Mouse (Mus musculus) activated CD4-positive, CD25-positive, alpha-beta regulatory T cell, adult 4 months (primary cell): ENCODE measurements around the gene Hikeshi. TPM values are rescaled to one million over a fixed set of nuclear protein-coding genes. Genes with fewer than 3 reads are reported as not detected.

Experiments used
- ATAC-seq: one replicate; pipeline ENCODE4 v1.8.0; 2017
- polyA plus RNA-seq, 2 experiments: library from polyadenylated mRNA; unstranded; fragments of 100-300 nt; shearing (Covaris generic); gene quantifications; one replicate each; pipeline ENCODE4 v1.2.1; 2017

Hikeshi gene
- polyA plus RNA-seq, result 100 to 1,000 TPM in 1 of 2 experiments, 10 to 100 TPM in 1; 89.3 to 115 TPM

GRCm38 (mm10) chr7:89940571-89941463, at the start of gene Hikeshi:
TSS of gene Hikeshi (minus strand) at chr7:89941204.
- peak; percentile 99 for ATAC-seq

DNA sequence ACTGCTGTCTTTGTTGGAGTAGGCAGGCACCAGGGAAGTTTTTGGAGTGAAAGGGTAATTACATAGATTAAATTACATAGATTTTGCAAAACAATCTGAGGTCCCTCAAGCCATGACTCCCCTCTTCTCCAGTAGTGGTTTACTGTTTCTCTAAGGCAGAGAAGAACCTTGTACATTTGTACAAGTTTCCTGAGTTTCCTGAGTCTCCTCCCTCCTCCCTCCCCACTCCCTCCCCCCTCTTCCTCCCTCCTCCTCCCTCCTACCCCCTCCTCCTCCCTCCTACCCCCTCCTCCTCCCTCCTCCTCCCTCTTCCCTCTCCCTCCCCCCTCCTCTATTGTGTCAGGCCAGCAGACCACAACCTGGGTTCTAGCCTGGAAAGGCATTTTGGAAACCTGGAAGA, 43.4 kb upstream of the Hikeshi start:
- ATAC-seq, result no peak

DNA sequence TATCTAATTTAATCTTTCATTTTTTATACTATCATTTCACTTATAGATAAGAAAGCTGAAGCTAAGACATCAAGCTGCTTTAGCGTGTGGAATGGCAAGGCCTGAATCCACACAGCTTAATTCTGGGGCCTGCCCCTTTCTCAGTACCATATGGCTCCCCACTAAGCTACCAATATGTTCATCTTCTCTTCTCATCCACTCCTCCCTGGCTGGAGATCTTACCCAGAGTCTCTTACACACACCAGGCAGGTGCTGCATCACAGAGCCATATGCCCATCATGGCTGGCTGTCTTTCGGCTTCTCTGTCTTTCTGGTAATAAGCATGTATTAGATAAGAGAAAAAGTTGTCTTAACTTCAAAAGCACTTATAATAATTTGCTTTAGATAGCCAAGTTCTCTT, 42.4 kb upstream of the Hikeshi start:
- ATAC-seq, result no peak

GRCm38 (mm10) chr7:89981557-89981956, 40.6 kb upstream of the Hikeshi start:
- peak; percentile 0 for ATAC-seq

DNA sequence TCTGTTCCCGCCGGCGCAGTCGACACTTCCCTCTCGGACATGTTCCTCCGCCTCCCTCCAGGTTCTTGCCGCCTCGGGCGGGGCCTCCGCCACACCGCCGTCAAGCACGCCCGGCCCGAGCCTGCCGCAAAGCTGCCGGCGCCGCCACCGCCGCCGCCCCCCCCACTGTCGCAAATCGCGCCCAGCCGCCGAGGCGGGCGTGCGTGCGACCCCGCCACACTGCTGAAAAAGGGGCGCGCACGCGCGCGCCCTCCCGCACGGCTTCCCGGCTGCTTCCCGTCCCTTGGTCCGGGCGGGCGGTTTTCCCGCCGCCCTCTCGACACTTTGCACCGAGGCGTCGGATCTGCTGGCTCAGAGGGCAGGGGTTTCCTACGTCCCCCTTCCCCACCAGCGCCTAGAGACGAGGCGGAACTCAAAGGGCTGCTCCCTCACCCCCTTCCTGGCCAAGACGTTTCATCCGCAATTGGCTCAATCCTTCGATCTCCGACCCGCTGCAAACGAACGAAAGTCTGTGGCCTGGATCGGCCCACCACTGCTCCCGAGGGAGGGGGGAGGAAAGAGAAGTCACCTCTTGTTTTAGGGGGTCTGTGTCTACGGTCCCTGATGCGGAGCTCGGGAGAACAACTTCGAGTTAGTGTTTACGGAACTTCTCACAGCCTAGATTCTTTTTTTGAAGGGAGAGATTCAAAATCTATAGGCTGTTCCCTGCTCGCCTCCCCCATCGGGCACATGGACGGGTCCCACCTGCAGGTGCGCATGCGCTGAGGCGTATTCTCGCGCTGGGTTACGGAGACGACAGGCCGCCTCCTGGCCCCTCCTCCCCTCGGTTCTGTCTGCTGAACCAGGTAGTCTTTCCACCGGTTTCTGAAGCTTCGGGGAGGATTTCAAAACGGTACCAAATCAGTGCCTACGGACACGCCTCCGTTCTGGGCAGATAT, 39.8 kb upstream of the Hikeshi start, which contains the start of gene Eed:
Gene Eed (minus strand): TSS at position 499 of the 938 bp plus-strand sequence.
- ATAC-seq, result peak; percentile 80

DNA sequence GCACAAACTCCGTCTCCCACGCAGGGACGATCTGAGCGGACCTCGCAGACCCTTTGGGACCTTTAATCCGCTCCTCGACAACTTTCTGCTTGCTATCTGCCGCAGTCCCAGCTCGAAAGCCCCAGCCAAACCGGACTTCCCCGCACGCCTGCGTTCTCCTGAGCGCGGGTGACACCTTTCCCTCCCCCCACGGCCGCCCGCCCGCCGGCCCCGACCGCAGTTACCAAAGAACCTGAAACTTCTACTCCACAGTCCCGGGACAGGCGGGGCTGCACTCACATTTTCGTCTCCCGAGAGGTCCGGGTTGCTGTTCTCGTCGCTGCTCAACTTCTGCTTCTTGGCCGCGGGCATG, 39.1 kb upstream of the Hikeshi start:
- ATAC-seq, result peak; percentile 28

GRCm38 (mm10) chr7:89979432-89980130, 38.6 kb upstream of the Hikeshi start:
- ATAC-seq, result no peak

DNA sequence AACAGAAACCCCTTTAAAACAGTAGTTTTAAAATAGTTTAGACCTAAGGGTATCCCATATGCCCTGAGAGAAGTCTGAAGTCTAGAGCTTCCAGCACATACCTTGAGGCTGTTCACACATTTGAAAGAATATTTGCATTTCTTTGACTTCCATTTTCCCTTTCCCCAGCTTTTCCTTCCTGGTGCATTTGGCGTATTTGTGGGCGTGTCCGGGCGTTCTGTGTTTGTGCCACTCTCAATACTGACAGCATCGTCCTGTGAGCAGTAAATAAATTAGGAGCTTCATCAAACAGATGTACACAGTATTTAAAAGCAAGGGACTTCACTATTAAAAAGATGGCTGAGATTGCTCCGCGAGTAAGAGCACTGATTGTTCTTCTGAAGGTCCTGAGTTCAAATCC, 35.8 kb upstream of the Hikeshi start:
- no peak for ATAC-seq

- no peak for ATAC-seq
Observed at GRCm38 (mm10) chr7:89975571-89975970, 34.6 kb upstream of the Hikeshi start.

DNA sequence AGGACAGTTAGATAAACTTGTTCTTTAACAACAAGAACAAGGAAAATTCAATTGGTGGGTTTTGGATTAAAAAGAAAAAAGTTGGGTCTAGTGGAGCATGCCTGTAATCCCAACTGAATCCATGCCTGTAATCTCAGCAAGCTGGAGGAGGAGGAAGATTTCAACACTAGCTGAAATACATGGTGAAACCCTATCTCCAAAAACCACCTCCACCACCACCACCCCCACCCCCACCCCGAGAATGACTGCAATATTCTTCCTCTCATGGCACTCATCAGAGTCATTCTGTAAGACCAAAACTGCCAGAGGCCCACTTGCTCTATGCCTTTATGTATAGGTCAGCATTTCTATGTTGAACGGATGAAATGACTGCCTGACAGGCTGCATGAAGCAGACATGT, 26.2 kb upstream of the Hikeshi start:
- no peak for ATAC-seq

- no peak for ATAC-seq
Observed at GRCm38 (mm10) chr7:89966771-89967170, 25.8 kb upstream of the Hikeshi start.

DNA sequence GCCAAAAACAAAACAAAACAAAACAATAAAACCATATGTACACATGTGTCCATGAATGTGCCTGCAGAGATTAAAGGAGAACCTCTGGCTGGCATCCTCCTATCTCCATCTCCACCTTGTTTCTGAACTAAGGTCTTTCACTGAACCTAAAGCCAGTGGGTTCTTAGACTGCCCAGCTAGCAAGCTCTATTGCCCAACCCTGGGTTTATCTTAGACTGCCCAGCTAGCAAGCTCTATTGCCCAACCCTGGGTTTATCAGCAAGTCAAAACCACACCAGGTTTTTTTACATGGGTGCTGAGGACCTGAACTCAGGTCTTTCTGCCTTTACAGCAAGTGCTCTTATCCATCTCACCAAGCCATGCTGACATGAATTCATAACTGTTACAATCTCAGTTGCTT, 22.1 kb upstream of the Hikeshi start:
- no peak for ATAC-seq

- ATAC-seq, result no peak
Observed at GRCm38 (mm10) chr7:89957300-89957699, 16.3 kb upstream of the Hikeshi start.

DNA sequence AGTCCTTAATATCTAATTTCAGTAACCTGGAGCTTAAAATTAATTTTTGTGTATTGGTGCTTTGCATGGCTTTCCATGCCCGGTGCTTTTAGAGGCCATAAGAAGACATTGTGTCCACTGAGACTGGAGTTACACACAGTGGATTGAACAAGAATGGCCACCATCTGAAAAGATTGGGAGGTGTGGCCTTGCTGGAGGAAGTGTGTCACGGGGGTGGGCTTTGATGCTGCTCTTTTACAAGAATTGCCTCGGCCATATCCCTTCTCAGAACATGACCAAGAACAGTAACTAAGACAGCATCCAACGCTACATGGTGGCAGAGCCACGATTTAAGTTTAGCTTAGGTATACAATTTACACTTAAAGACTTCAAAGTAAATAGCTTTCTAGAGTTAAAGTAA, 13.3 kb upstream of the Hikeshi start:
- ATAC-seq, result no peak

DNA sequence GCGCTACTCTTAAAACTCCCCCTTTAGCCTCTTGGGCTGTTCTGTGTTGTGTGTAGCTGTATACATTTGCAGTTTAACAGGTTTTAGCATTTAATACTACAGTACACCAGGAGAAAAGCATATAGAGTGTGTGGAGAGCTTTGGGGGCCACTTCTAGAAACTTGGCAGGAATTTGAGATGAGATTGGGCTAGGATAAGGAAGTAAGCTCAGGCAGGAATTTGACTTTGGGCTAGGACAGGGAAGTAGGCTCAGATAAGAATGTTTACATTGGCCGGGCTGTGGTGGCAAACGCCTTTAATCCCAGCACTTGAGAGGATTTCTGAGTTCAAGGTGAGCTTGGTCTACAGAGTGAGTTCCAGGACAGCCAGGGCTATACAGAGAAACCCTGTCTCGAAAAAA, 8.4 kb upstream of the Hikeshi start:
- ATAC-seq, result no peak

- no peak for ATAC-seq
Observed at GRCm38 (mm10) chr7:89948026-89948425, 7.0 kb upstream of the Hikeshi start.

DNA sequence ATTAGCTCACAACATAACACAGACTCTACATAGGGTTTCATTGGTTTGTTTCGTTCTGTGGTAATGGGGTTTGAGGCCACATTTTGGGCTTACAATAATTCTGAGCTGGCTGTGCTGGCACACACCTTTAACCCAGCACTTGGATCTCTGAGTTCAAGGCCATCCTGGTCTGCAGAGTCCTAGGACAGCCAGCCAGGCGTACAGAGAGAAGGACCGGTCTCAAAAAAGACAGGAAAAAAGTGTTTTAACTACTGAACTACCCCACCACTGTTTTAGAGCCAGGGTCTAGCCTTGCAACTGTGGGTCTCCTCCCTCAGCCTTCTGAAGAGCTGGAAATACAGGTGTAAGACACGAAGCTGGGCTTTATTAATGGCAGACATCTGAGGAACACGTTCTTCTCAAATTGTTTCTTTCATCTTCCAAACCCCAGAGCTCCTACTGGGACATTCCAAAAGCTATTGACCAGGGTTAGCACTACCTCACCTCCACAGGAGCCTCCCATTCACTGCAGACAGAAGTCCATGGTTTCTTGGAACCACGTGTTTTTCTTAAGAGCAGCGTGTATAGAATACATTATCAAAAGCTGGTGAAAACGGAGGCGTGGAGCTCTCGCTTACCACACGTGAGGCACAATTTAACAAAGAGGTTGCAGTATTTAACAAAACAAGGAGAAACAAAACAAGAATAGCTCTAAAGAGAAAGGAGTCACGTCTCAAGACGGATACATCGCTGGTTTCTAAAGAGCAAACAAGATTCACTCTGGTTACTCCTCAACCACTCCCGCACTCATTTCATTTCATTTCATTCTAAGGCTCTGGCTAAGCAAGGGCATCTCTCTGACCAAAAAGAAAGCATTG, 1.3 kb downstream of the Hikeshi start:
- ATAC-seq, result no peak

DNA sequence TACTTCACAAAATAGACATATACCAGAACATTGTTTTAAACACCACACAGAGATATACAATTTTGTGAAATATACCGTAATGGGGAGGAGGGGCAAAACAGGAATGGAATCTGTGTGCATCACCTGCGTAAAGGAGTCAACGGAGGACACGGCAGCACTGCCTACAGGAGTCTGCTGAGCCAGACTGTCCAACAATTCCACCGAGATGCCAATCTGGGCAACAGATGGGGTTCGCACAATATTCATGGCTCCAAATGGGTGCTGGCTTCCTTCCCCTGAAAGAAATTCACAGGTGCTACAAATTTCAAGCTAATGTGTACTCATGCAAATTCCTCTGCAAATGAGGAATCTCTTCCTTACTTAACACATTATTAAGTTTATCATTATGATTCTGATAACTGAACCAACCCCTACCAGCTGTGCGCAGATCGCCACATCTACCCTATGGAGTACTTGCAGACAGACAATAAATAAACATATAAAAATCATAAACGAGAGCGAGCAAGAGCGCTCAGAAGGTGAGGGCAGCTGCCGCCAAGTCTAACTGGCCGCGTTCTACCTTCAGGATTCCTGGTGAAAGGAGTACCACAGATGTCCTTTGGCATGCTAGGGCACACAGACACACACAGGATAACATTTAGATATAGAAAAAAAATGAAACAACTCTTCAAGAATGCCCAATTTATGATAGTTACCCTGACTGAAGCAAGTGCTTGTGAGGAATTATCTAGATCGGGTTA, 17.4 kb downstream of the Hikeshi start:
- no peak for ATAC-seq

GRCm38 (mm10) chr7:89917776-89918175, 23.2 kb downstream of the Hikeshi start:
- ATAC-seq, result no peak

DNA sequence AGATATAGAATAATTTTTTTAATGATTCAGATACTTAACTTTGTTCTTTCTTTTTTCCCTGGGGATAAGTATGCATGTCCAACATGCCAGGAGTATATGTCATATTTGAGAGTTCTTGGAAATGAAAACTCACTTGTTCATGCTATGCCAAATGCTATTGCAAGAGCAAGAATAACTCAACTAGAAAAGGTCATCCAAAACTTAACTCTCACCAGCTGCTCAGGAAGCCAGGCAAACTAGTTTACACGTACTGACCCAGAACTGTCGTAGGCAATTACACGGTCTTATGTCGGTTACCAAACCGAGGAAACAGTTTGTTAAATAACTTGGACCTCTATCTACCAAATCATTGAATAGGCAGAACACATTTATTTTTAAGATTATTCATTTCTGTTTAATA, 24.3 kb downstream of the Hikeshi start:
- ATAC-seq, result no peak
